Mouse (Mus musculus): Measurements from ENCODE around the gene Frmd4a.

GRCm38 (mm10) chr2:4285693-4286291 is 268.3 kb downstream of the Frmd4a start:
- TF ChIP-seq GATA1 (IDR thresholded peaks at IDR 0.05; ENCODE audit: borderline replicate concordance, low read length) (no peak), FLI1 (IDR thresholded peaks at IDR 0.05; ENCODE audit: low read length) (no peak)
